Mouse (Mus musculus) cerebellum, adult 2 months (tissue): ENCODE data around the gene Atxn7l3.

Source experiments
- CTCF ChIP-seq: fragments of 200-500 bp; IDR thresholded peaks from 2 replicates; pipeline ENCODE4 v1.5.1; 2011; ENCODE audit warnings: low read depth, mild to moderate bottlenecking, control low read depth, low read length, moderate library complexity, borderline replicate concordance; ENCODE audit not compliant: insufficient read depth
- POLR2A ChIP-seq: fragments of 200-500 bp; IDR thresholded peaks from 2 replicates; pipeline ENCODE4 v1.6.1; 2011; ENCODE audit warnings: low read length, control low read depth, borderline replicate concordance; ENCODE audit not compliant: insufficient read depth

- TF ChIP-seq CTCF (no peak), POLR2A (no peak)
These were observed 33.6 kb upstream of the Atxn7l3 start for GRCm38 (mm10) chr11:102330039-102330438.
